ENCODE assay signal across 17 mouse cellular contexts in the genomic region with DNA sequence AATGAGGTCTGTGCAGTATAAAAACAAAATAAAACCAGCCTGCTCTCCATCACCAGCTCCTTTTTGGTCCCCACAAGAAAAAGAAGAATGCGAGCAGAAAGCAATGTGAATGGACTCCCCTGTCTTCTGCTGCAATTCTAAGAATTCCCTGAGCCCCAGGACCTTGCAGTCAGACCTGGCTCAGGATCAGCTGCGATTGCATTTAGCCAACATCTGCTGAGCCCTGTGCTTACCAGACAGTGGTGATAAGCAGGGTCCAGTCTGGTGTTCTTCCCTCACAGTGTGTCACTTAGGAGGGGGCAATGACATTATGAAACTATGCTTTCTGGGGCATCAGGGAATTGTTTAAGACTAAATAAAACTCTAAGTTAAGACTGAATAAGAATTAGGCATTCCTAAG.
DNase-seq lines count a peak whose midpoint lies in the region; ATAC-seq and TF ChIP-seq lines count a peak whose summit lies in the region.
"Had no signal": no experiment of that assay in that cellular context is flagged by ENCODE, and none has a peak within 500 bp of the region (broad histone marks: within the 10 kb centered on the region; RNA-seq: fewer than 3 reads in every experiment).

No protein-coding gene starts in this region.

- peak overlapping the region; percentile 61; the same call in 1 of the 2 replicates for H3K27ac ChIP-seq in heart, embryonic 13.5 days (replicated peaks)
- H3K27ac ChIP-seq in neural tube, embryonic 15.5 days (replicated peaks) = no peak overlapping the region
- H3K27ac ChIP-seq in hindbrain, postnatal 0 days = no peak overlapping the region
- H3K27ac ChIP-seq: embryonic facial prominence, embryonic 12.5 days; kidney, embryonic 15.5 days had no signal

- intact Hi-C loops in heart, postnatal 25 days (cut with DNase I) = no loop called here

- peak overlapping the region; percentile 11; the same call in 1 of the 2 replicates for H3K4me2 ChIP-seq in heart, embryonic 13.5 days
- H3K4me2 ChIP-seq in neural tube, embryonic 15.5 days = no peak overlapping the region
- H3K4me2 ChIP-seq in hindbrain, postnatal 0 days (ENCODE audit: low read depth, low read length) = no peak overlapping the region
- H3K4me2 ChIP-seq: embryonic facial prominence, embryonic 12.5 days; kidney, embryonic 15.5 days had no signal

- no peaks in the 10 kb centered on the region for H3K9me3 ChIP-seq in heart, embryonic 13.5 days
- no peaks in the 10 kb centered on the region for H3K9me3 ChIP-seq in neural tube, embryonic 15.5 days (replicated peaks)
- H3K9me3 ChIP-seq in hindbrain, postnatal 0 days (ENCODE audit: low read length) = no peaks in the 10 kb centered on the region
- H3K9me3 ChIP-seq: embryonic facial prominence, embryonic 12.5 days; hindbrain, embryonic 13.5 days; kidney, embryonic 15.5 days had no signal

- H3K36me3 ChIP-seq in heart, embryonic 13.5 days = no peaks in the 10 kb centered on the region
- H3K36me3 ChIP-seq in neural tube, embryonic 15.5 days = no peaks in the 10 kb centered on the region
- no peaks in the 10 kb centered on the region for H3K36me3 ChIP-seq in hindbrain, postnatal 0 days (ENCODE audit: insufficient read depth, low read length)
- H3K36me3 ChIP-seq: embryonic facial prominence, embryonic 12.5 days; hindbrain, embryonic 13.5 days; kidney, embryonic 15.5 days had no signal

- peaks cover 11% of the 10 kb centered on the region; the same call in 1 of the 2 replicates for H3K4me1 ChIP-seq in heart, embryonic 13.5 days
- peaks cover 6% of the 10 kb centered on the region; the same call in 1 of the 2 replicates for H3K4me1 ChIP-seq in neural tube, embryonic 15.5 days
- no peaks in the 10 kb centered on the region for H3K4me1 ChIP-seq in hindbrain, postnatal 0 days (ENCODE audit: insufficient read depth, low read length)
- H3K4me1 ChIP-seq: embryonic facial prominence, embryonic 12.5 days; kidney, embryonic 15.5 days had no signal

- no peak overlapping the region for H3K4me3 ChIP-seq in heart, embryonic 13.5 days
- no peak overlapping the region for H3K4me3 ChIP-seq in neural tube, embryonic 15.5 days (replicated peaks)
- no peak overlapping the region for H3K4me3 ChIP-seq in hindbrain, postnatal 0 days (ENCODE audit: low read length)
- H3K4me3 ChIP-seq: embryonic facial prominence, embryonic 12.5 days; hindbrain, embryonic 13.5 days; kidney, embryonic 15.5 days had no signal

- H3K9ac ChIP-seq in heart, embryonic 13.5 days = no peak overlapping the region
- no peak overlapping the region for H3K9ac ChIP-seq in neural tube, embryonic 15.5 days (replicated peaks)
- no peak overlapping the region for H3K9ac ChIP-seq in hindbrain, postnatal 0 days (replicated peaks; ENCODE audit: low read length)
- H3K9ac ChIP-seq: embryonic facial prominence, embryonic 12.5 days; hindbrain, embryonic 13.5 days; kidney, embryonic 15.5 days had no signal

- DNase-seq in adrenal gland, postnatal 10 days = peak; percentile 14
- no peak for DNase-seq in adrenal gland, postnatal 36 days
- DNase-seq in heart, postnatal 25 days (ENCODE audit: low spot score) = no peak
- peak; percentile 5 for DNase-seq in heart, postnatal 4 days
- DNase-seq in gastrocnemius, adult 8-10 months (ENCODE audit: low spot score in 2 of 2) = no peak
- no peak for DNase-seq in hindbrain, postnatal 0 days (ENCODE audit: low spot score)
- DNase-seq: adrenal gland, adult 2 months; cerebellum, adult 18-20 months; lung, postnatal 10 days; right cerebral cortex, postnatal 4 days; thymus, postnatal 25 days had no signal

- no peak for TF ChIP-seq CTCF in hindbrain, postnatal 0 days (IDR thresholded peaks at IDR 0.05; ENCODE audit: low read depth)

- H3K27me3 ChIP-seq in heart, embryonic 13.5 days (replicated peaks) = no peaks in the 10 kb centered on the region
- H3K27me3 ChIP-seq in neural tube, embryonic 15.5 days (replicated peaks) = no peaks in the 10 kb centered on the region
- H3K27me3 ChIP-seq in hindbrain, postnatal 0 days (ENCODE audit: insufficient read depth, low read length) = no peaks in the 10 kb centered on the region
- H3K27me3 ChIP-seq: embryonic facial prominence, embryonic 12.5 days; hindbrain, embryonic 13.5 days; kidney, embryonic 15.5 days had no signal

- 15% methylated on average over 2 of the region's 2 CpGs for WGBS in heart, embryonic 13.5 days
- WGBS in neural tube, embryonic 15.5 days = 36% methylated on average over 2 of the region's 2 CpGs
- 38% methylated on average over 2 of the region's 2 CpGs for WGBS in hindbrain, postnatal 0 days

- no peak for ATAC-seq in heart, embryonic 13.5 days (ENCODE audit: extremely low read depth, insufficient number of reproducible peaks, low FRiP score, low TSS enrichment)
- 0 out of 2 replicates have a peak, but pooled peaks have one; percentile 41 for ATAC-seq in neural tube, embryonic 15.5 days (ENCODE audit: low FRiP score)
- ATAC-seq in hindbrain, postnatal 0 days = no peak
- ATAC-seq: intestine, embryonic 16.5 days had no signal

Comparison
In these comparisons a context has a peak if more than half of its experiments do, and no peak if none do; other contexts are left out.
1. DNase-seq: peak in adrenal gland, postnatal 10 days (single experiment) and heart, postnatal 4 days (single experiment); none in adrenal gland, postnatal 36 days (0 of 2), heart, postnatal 25 days (single experiment), gastrocnemius, adult 8-10 months (0 of 2) and hindbrain, postnatal 0 days (single experiment).